Mouse (Mus musculus): Measurements from ENCODE around the gene Resf1. TPM values are rescaled to one million over a fixed set of nuclear protein-coding genes. Genes with fewer than 3 reads are reported as not detected.
"Not testable (repeated sequence)": the region's sequence is repeated elsewhere in the genome, so short reads cannot be mapped to it uniquely, and the experiment has no call there.

Gene Resf1
- polyA plus RNA-seq, 1 experiment from 2014 or later: 39.0 TPM

DNA sequence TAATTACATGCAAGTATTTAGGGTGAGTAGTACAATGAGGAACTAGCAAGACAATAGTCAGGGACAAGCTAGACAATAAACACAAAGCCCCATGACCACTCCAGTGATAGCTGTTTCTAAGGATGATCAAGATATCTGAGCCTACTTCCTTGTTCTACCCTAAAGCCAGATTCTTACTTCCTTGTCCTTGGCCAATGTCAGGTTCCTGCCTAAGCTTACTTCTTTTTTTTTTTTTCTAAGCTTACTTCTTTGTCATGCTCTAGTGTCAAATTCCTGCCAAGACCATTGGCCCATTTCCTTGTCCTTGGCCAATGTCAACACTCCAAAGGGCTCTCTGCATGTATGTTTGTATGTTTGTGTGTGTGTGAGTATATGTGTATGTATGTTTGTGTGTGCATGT, 47.9 kb downstream of the Resf1 start:
- Histone ChIP-seq H3K4me2 (ENCODE audit: low read length) (no peak overlapping the region), H3K27ac (replicated peaks; ENCODE audit: low read depth, low read length) (no peak overlapping the region), H3K9ac (replicated peaks; ENCODE audit: low read length) (no peak overlapping the region), H3K4me3 (replicated peaks; ENCODE audit: low read depth, low read length) (no peak overlapping the region), H3K36me3 (ENCODE audit: control insufficient read depth, insufficient read depth, low read length) (no peaks in the 10 kb centered on the region), H3K4me1 (ENCODE audit: control insufficient read depth, insufficient read depth, low read length) (no peaks in the 10 kb centered on the region), H3K9me3 (ENCODE audit: control insufficient read depth, low read length) (no peaks in the 10 kb centered on the region), H3K27me3 (ENCODE audit: control insufficient read depth, insufficient read depth, low read length) (no peaks in the 10 kb centered on the region)
- DNase-seq (no peak), ATAC-seq (ENCODE audit: low FRiP score, low TSS enrichment) (no peak)

DNA sequence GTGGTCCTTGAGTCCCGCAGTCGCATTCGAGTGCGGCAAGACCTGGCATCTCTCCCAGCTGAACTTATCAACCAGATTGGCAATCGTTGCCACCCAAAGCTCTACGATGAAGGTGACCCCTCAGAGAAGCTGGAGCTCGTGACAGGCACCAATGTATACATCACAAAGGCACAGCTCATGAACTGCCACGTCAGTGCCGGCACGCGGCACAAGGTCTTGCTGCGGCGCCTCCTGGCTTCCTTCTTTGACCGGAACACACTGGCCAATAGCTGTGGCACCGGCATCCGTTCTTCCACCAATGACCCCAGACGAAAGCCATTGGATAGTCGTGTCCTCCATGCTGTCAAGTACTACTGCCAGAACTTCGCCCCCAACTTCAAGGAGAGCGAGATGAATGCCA, 53.3 kb downstream of the Resf1 start:
- H3K27ac ChIP-seq (replicated peaks; ENCODE audit: low read depth, low read length); H3K9ac ChIP-seq (replicated peaks; ENCODE audit: low read length); ATAC-seq (ENCODE audit: low FRiP score, low TSS enrichment); H3K27me3 ChIP-seq (ENCODE audit: control insufficient read depth, insufficient read depth, low read length); DNase-seq; H3K4me2 ChIP-seq (ENCODE audit: low read length); H3K4me3 ChIP-seq (replicated peaks; ENCODE audit: low read depth, low read length); H3K9me3 ChIP-seq (ENCODE audit: control insufficient read depth, low read length); H3K4me1 ChIP-seq (ENCODE audit: control insufficient read depth, insufficient read depth, low read length); H3K36me3 ChIP-seq (ENCODE audit: control insufficient read depth, insufficient read depth, low read length): not testable (repeated sequence)
- WGBS: 94% methylated on average over 19 of the region's 20 CpGs

DNA sequence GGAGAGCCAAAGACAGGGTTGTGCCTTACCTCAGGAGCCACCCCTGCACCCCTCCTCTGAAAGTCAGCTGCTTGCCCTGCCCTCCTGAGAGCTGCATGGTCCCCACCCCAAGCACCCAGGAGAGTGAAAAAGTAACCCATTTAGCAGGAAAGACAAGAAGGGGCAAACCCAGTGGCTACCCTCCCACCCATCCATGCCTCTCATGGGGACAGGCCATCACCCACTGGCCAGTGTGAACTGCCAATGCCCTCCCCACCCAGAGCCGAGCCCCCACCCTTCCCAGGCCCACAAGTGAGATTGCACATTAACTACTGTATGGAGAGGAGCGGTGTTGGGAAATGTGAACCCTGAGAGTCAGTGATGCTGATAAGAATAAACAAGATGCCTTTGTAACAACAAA, 56.8 kb downstream of the Resf1 start:
- H3K4me3 ChIP-seq (replicated peaks; ENCODE audit: low read depth, low read length); H3K9me3 ChIP-seq (ENCODE audit: control insufficient read depth, low read length); H3K27me3 ChIP-seq (ENCODE audit: control insufficient read depth, insufficient read depth, low read length); ATAC-seq (ENCODE audit: low FRiP score, low TSS enrichment); DNase-seq; H3K4me1 ChIP-seq (ENCODE audit: control insufficient read depth, insufficient read depth, low read length); H3K4me2 ChIP-seq (ENCODE audit: low read length); H3K36me3 ChIP-seq (ENCODE audit: control insufficient read depth, insufficient read depth, low read length); H3K27ac ChIP-seq (replicated peaks; ENCODE audit: low read depth, low read length); H3K9ac ChIP-seq (replicated peaks; ENCODE audit: low read length): not testable (repeated sequence)
- WGBS: 95% methylated on average over 2 of the region's 2 CpGs

DNA sequence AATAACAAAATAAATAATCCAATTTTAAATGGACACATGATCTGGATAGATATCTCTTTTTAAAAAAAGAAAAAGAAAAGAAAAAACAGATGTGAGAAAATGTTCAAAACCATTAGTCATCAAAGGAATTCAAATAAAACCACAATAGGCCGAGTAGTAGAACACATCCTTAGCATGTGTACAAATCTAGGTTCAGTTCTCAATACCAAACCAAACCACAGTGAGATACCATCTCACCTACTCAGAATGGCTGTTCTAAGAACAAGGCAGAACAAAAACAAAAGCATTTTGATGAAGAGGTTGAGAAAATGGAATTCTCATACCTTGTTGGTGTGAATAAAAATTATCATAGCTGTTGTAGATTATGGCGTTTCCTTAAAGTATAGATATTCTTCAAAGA, 57.2 kb downstream of the Resf1 start:
- H3K4me1 ChIP-seq (ENCODE audit: control insufficient read depth, insufficient read depth, low read length): no peaks in the 10 kb centered on the region
- no peak overlapping the region for H3K27ac ChIP-seq (replicated peaks; ENCODE audit: low read depth, low read length)
- H3K36me3 ChIP-seq (ENCODE audit: control insufficient read depth, insufficient read depth, low read length): no peaks in the 10 kb centered on the region
- no peaks in the 10 kb centered on the region for H3K9me3 ChIP-seq (ENCODE audit: control insufficient read depth, low read length)
- DNase-seq (no peak), ATAC-seq (ENCODE audit: low FRiP score, low TSS enrichment) (no peak)
- 97% methylated on average over 2 of the region's 2 CpGs for WGBS
- H3K4me2 ChIP-seq (ENCODE audit: low read length): no peak overlapping the region
- no peak overlapping the region for H3K9ac ChIP-seq (replicated peaks; ENCODE audit: low read length)
- H3K4me3 ChIP-seq (replicated peaks; ENCODE audit: low read depth, low read length): no peak overlapping the region
- H3K27me3 ChIP-seq (ENCODE audit: control insufficient read depth, insufficient read depth, low read length): no peaks in the 10 kb centered on the region

DNA sequence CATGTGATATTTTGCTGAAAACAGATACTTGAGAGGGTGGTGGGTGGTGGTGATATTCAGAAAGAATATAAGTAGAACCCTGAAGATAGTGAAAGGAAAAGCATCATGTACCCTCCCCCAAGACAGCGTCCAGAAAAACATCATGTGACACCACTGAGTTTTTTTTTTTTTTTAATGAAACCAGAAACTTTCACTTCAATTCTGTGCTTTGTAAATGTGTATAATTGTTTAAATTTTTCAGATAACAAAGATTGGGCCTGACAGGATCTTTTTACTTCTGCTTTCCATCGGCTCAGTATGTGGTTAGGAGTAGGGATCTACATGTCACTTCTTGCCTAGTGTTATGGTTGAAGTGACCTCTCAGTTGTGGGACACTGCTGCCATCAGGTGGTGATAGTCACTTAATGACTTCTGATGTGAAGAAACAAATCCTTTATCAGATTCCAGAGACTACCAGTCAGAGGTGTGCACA, 65.8 kb downstream of the Resf1 start:
- no peaks in the 10 kb centered on the region for H3K9me3 ChIP-seq (ENCODE audit: control insufficient read depth, low read length)
- no peak overlapping the region for H3K4me2 ChIP-seq (ENCODE audit: low read length)
- DNase-seq (peak; percentile 73), ATAC-seq (ENCODE audit: low FRiP score, low TSS enrichment) (no peak; the same call in 1 of the 2 replicates)
- no peaks in the 10 kb centered on the region for H3K36me3 ChIP-seq (ENCODE audit: control insufficient read depth, insufficient read depth, low read length)
- no peak overlapping the region for H3K27ac ChIP-seq (replicated peaks; ENCODE audit: low read depth, low read length)
- H3K9ac ChIP-seq (replicated peaks; ENCODE audit: low read length): no peak overlapping the region
- 69% methylated on average over 2 of the region's 2 CpGs for WGBS
- no peaks in the 10 kb centered on the region for H3K4me1 ChIP-seq (ENCODE audit: control insufficient read depth, insufficient read depth, low read length)
- no peaks in the 10 kb centered on the region for H3K27me3 ChIP-seq (ENCODE audit: control insufficient read depth, insufficient read depth, low read length)
- no peak overlapping the region for H3K4me3 ChIP-seq (replicated peaks; ENCODE audit: low read depth, low read length)

DNA sequence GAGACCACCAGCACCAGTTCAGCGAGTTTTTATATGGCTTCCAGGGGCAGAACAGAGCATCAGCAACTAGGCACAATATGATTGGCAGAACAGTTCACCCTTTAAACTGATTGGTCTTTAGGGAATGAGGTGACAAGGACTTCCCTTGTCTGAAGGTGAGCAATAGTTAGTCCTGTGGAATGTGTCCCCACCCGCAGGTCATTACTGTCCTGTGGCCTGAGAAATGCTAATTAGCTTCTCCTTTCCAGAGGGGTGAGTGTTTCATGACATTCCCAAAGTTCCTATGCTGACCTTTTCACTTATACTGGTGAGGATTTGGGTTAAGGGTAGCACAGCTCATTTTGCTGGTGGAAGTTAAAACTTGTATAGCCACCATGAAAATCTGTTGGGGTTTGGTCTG, 74.3 kb downstream of the Resf1 start:
- Histone ChIP-seq H3K4me2 (ENCODE audit: low read length) (no peak overlapping the region), H3K36me3 (ENCODE audit: control insufficient read depth, insufficient read depth, low read length) (no peaks in the 10 kb centered on the region), H3K9ac (replicated peaks; ENCODE audit: low read length) (no peak overlapping the region), H3K4me1 (ENCODE audit: control insufficient read depth, insufficient read depth, low read length) (no peaks in the 10 kb centered on the region), H3K27ac (replicated peaks; ENCODE audit: low read depth, low read length) (no peak overlapping the region), H3K27me3 (ENCODE audit: control insufficient read depth, insufficient read depth, low read length) (no peaks in the 10 kb centered on the region), H3K9me3 (ENCODE audit: control insufficient read depth, low read length) (no peaks in the 10 kb centered on the region), H3K4me3 (replicated peaks; ENCODE audit: low read depth, low read length) (no peak overlapping the region)
- WGBS: 83% methylated on average over 2 of the region's 2 CpGs
- no peak for ATAC-seq (ENCODE audit: low FRiP score, low TSS enrichment)
- DNase-seq: no peak

Other genes with a start within 250 kb of the Resf1 start
- gene Dennd5b, start 207.7 kb upstream of the Resf1 start, polyA plus RNA-seq (2014; fragmentation: Nextera tagmentation; extraction: Ambion mirVana): 24.3 and 24.8 TPM in 2 replicates
- gene Gm10203, start 179.2 kb upstream of the Resf1 start, polyA plus RNA-seq (2014; fragmentation: Nextera tagmentation; extraction: Ambion mirVana): not detected in 2 replicates
- gene Etfbkmt, start 169.6 kb upstream of the Resf1 start, polyA plus RNA-seq (2014; fragmentation: Nextera tagmentation; extraction: Ambion mirVana): 6.0 TPM in 2 replicates
- 115 and 126 TPM in 2 replicates for gene Amn1, start 120.7 kb upstream of the Resf1 start, polyA plus RNA-seq (2014; fragmentation: Nextera tagmentation; extraction: Ambion mirVana)
- 42.0 and 42.6 TPM in 2 replicates for gene Bicd1, start 99.5 kb downstream of the Resf1 start, polyA plus RNA-seq (2014; fragmentation: Nextera tagmentation; extraction: Ambion mirVana)

Measured in midbrain, embryonic 14.5 days (tissue).